Mouse (Mus musculus): ENCODE data around the gene Serpine1.
"Not testable (repeated sequence)": the region's sequence is repeated elsewhere in the genome, so short reads cannot be mapped to it uniquely, and the experiment has no call there.

Gene Serpine1

GRCm38 (mm10) chr5:137072079-137072960, at the start of gene Serpine1:
Gene Serpine1, minus strand, starts transcription at chr5:137072268.
- in situ Hi-C loops (cut with MboI, MseI): no loop called here

GRCm38 (mm10) chr5:137121280-137121679, 49.2 kb upstream of the Serpine1 start:
- in situ Hi-C loops (cut with MboI, MseI): no loop called here

GRCm38 (mm10) chr5:137118878-137119277, 46.8 kb upstream of the Serpine1 start:
- in situ Hi-C loops (cut with MboI, MseI): no loop called here

DNA sequence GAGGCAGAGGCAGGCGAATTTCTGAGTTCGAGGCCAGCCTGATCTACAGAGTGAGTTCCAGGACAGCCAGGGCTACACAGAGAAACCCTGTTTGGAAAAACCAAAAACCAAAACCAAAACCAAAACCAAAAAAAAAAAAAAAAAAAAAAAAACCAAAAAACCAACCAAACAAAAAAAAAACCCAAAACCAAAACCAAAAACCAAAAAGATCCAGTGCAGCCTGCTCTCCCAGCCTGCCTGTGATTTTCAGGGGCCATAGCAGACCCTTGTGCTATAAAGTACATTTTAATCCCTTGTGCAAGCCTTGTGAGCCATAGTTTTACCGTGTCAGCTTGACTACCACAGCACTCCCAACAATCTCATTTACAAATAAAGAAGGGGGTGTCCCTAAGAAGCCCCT, 45.9 kb upstream of the Serpine1 start:
- in situ Hi-C loops (cut with MboI, MseI): not testable (repeated sequence)

- in situ Hi-C loops (cut with MboI, MseI): no loop called here
Measured at GRCm38 (mm10) chr5:137116987-137117386, 44.9 kb upstream of the Serpine1 start.

DNA sequence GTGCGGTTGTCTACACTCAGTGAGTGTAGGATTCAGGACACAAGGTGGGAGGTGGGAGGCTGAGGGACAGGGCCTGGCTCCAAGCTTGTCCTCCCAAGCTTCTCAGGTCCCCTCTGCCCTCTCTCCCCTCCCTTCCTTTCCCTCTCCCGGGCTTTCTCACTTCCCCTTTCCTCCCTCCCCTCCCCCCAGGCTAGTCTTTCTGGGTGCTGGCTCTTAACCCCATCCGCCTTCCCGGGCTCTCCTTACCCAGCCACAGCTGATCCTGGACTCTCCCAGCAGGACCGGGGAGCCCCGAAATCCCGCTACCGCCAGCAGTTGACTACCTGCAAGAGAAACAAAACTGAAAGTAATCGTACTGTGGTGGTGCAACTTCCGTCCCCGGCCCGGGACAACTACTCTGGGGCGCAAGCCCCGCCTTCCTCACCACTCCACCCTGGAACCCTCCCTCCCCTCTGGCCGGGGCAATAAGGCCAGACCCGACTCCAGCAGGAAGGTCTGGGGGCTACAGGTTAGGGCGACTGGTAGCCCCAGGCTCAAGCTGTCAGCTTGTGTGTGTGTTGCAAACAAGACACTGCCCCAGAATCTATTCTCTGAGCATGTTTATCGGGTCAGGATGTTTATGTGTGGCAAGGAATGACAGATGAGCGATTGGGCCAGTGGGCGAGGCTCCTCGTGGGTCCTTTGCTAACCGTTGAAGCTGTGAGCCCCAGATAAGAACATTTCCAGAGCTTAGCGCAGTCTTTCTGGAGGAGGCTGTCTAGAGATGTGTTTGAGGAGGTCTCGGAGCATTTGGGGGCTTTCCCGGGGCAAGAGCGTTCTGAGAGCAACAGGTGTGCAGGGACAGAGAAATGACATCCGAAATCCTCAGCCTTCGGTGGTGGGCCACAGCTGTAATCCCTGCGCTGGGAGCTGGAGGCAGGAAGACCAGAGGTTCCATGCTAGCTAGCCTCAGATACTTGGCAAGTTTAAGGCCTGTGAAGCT, 44.1 kb upstream of the Serpine1 start, which contains the start of gene Trim56:
TSS of gene Trim56 (minus strand) at position 344 of the 982 bp plus-strand sequence.
- in situ Hi-C loops (cut with MboI, MseI): no loop called here

DNA sequence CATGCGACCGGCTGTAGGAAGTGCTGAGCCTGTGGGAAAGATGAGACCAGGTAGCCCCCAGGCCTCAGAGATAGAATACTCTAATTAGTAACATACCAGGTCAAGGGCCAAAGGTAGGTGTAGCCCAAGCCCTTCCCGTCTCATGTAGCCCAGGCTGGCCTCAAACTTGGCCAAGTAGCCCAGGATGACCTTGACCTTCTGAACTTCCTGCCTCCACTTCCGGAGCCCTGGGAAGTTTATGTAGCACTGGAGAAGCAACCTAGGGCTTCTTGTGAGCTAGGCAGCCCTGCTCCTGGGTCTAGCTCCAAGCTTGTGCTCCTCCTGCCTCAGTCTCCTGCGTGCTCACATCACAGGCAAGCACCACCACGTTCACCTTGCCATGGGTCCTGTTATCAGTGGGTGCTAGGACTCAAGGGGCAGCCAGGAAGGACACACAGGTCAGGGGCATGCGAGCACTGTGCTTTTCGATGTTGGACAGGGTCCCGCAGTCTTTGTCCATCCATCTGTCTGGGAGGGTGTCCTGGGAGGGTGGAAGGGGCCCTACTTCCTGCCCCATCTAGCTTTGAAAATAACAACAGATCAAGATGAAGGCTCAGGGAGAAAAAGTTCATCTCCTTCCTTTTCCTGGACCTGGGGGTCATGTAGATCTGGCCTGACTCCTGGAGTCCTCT, 43.0 kb upstream of the Serpine1 start:
- in situ Hi-C loops (cut with MboI, MseI): no loop called here

DNA sequence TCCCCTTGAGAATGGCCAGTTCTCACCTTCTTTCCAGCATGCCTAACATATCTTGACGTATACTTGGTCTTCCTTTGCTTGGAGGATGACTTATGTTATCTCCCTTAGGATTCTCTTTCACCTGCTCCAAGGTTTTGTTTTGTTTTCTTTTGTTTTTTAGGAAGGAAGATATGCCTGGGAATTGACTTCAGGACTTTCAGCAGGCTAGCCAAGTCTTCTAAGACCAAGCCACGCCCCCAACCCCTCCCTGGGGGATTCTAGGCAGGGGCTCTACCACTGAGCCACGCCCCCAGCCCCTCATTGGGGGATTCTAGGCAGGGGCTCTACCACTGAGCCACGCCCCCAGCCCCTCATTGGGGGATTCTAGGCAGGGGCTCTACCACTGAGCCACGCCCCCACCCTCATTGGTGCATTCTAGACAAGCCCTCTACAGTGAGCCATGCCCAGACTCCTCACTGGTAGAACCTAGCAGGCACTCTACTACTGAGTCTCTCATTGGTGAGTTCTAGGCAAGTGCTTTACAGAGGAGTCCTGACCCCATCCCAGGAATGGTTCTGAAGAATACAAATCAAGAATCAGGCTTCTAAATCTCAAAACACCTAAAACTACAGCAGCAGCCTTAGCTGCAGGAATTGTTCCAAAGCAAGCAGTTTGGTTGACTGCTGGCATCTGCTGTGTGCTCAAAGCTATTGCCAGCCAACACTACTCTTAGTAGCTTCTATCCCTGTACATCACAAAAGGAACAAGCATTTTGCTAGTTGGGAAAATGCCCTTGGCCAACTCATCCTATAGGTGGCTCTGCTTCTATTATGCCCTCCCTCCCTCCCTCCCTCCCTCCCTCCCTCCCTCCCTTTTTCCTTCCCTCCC, 39.7 kb upstream of the Serpine1 start:
- in situ Hi-C loops (cut with MboI, MseI): no loop called here

DNA sequence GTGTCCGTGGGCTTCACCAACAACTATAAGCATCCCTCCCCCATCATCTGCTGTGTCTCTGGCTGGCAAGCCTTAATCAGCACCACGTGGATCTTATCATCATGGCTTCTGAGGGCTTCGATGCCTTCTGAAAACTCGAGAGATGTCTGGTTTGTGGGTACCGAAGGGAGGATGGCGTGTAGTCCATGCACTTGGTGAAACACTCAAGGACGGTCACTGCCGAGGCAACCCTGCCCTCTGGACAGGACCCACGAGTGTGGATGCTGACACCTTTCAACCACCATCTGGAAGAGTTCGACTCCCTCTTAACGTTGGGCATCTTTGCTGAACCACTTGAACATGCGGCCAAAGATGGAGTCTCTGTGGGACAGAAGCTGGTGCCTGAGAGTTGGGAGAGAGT, 38.8 kb upstream of the Serpine1 start:
- in situ Hi-C loops (cut with MboI, MseI): no loop called here

GRCm38 (mm10) chr5:137109941-137110593, 38.0 kb upstream of the Serpine1 start:
- in situ Hi-C loops (cut with MboI, MseI): loop anchor here (5.0 kb wide), 1 partner anchor 83 kb away; the partner anchor contains the start of gene Vgf

DNA sequence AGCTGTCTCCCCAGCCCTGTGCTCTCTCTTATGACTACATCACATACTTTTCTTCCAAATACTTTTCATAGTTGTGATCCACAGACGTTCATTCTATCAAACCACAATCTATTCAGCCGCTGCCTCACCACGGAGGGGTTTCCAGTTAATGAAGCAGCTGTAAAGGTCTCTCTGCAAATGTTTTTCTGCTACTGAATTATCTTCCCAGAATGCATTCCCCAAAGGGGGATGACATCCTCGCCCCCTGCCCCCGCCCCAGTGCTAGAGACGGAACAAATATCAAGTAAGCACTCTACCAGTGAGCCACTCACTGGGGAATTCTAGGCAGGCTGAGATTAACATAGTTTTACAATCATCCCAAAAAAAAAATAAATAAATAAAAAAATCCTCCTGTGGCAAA, 36.0 kb upstream of the Serpine1 start:
- in situ Hi-C loops (cut with MboI, MseI): loop anchor here (5.0 kb wide), 1 partner anchor 81 kb away; the partner anchor contains the start of gene Vgf

DNA sequence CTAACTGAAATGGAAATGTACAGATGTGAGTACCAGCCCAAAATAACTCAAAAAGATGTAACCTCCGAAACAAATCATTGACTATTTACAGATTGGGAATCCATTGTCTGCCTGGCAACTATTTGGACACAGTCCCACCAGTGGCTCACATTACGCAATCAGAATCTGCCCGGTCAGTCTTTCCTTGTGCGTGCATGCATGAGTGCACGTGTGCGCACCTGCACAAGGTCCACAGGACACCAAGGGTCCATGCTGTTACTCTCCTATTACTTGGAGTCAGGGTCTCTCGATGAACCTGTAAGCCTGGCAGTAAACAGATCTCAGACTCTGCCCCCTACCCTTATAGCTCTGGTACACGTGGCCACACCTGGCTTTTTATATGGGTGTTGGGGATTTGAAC, 35.6 kb upstream of the Serpine1 start:
- in situ Hi-C loops (cut with MboI, MseI): loop anchor here (5.0 kb wide), 1 partner anchor 80 kb away; the partner anchor contains the start of gene Vgf

DNA sequence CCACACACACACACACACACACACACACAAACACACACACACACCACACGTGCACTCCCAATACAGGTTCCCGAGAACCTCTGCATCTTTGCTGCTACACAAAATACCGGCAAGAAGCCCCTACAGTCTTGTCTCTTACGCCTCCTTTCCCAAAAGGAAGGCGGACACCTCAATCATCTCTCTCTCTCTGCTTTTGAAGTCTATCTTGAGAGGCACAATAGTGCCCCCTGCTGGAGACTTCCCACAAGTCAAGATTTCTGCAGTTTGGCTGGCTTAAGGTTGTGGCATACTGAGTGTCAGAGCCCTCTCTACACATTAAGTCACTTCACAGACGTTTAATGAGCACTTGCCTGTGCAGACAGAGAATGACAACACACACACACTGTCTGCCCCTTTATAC, 35.0 kb upstream of the Serpine1 start:
- in situ Hi-C loops (cut with MboI, MseI): loop anchor here (5.0 kb wide), 1 partner anchor 80 kb away; the partner anchor contains the start of gene Vgf

DNA sequence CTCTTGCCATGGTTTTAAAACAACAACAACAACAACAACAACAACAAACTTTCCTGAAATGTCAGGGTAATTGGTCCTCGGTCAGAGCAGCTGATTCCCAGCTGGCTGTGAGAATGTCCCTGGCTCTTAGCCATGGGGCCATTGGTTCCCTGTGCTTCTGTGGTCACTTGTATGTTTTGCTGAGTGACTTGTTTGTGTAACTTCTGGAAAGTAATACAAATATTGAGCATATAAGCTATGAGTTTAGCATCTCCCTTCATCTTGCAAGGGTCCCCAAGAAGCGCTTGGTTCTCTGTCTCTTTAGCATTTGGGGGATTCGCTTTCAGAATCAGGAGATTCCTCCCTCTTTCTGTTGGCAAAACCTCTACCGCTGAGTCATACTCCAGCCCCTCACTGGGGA, 34.4 kb upstream of the Serpine1 start:
- in situ Hi-C loops (cut with MboI, MseI): loop anchor here (5.0 kb wide), 1 partner anchor 79 kb away; the partner anchor contains the start of gene Vgf

DNA sequence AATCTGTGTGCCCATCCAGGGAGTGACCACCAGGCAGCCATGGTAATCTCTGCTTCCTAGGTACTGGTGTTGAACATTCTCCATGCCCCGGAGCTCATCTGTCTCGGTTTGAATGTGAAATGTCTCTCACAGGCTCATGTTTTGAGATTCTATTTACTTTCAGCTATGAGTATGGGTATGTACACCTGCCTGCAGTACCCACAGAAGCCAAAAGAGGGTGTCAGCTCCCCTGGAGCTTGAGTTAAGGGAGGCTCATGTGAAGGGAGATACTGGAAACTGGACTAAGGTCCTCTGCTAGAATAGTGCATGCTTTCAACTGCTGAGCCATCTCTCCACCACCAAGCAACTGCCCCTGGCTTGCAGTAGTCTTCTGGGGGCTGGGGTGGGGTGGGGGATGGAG, 31.9 kb upstream of the Serpine1 start:
- in situ Hi-C loops (cut with MboI, MseI): no loop called here

DNA sequence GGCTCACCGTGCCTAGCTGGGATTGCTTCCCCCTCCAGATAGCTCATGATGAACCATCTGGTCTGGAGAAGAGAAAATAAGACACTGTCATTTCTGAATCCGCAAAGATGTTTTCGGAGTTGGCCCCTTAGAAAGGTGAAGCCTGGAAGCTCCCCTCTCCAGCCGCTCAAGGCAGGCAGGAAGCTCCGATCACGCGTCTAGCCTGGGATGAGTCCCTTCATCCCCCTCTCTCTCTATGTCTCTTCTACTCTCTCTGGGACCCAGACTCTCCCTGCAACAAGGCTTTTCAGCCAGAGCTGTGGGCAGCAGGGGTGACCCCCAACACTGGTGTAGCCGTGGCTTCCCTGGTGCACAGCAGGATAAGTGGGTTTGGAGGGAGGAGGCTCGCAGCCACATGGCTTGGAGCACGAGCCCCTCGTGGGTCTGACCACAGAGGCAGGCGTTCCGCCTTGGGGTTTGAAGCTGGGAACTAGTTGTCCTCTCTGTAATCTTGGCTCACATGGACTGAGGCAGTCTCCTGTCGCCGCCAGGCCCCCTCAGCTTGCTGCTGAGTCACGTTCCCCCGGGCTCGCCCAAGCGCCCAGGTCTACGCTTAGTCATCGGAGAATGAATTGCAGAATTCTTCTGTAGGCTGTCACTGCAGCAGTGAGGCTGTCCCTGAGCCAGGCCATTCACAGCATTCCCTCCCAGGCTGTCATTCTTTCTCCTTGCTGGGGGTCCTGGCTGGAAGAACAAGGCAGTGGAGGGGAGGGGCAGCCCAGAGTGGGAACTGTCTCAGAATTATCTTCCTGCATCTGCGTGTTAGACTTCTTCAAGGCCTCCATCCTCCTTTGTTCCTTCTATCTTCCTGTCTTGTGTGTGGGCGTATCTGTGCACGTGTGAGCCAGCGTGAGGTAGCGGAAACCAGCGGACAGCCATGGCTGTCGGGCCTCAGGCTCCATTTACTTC, 30.8 kb upstream of the Serpine1 start:
- in situ Hi-C loops (cut with MboI, MseI): no loop called here

DNA sequence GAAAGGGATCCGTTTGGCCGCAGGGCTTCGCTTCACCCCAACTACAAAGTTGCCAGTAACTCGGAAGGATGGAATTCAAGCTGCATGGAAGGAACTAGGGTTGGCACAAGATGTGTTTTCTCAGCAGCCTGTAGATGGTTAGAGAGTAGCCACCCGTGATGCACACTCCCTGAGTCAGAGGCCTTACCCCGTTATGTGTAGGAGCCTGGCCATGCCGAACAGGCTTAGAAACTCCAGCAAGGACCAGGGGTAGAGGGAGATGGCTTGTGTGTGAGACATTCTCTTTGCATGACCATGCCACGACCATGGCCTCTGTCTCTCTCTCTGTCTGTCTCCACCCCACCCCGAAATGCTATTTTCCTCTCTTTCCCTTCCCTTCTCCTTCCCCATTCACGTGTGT, 30.0 kb upstream of the Serpine1 start:
- in situ Hi-C loops (cut with MboI, MseI): no loop called here

DNA sequence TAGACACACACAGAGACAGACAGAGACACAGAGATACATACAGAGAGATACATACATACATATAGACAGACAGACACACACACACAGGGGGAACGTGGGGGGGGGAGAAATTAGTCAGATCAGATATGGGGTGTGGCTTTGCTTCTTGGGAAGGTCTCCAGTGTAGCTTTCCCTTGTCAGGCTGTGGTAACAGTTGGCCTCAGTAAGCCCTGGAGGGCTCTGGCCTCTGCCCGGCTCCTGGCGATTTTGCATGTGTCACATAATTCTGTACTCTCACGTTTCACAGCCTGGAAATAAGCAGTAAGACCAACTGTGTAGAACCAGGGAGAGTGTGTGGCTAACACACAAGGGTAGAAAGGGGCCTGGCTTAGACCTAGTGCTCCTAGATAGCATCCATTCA, 28.6 kb upstream of the Serpine1 start:
- in situ Hi-C loops (cut with MboI, MseI): no loop called here

DNA sequence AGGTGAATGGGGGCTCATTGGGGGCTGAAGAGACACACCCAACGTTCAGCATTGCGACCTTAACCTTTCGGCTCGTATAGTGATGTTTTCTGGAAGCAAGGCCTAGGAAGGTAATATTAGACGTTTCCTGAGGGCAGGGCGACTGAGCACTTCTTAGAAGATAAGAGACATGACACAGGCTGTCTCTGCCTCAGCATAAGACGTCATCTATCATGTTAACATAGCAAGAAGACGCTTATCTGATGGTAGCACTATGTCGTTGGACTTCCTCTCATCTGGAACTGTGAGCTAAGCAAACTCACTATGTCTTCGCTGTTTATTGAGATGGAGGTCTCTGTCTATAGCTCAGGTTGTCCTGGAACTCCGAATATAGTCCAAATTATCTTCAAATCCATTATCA, 26.4 kb upstream of the Serpine1 start:
- in situ Hi-C loops (cut with MboI, MseI): no loop called here
